Mouse (Mus musculus) urinary bladder, adult 18-20 months (tissue): Measurements from ENCODE around the gene Bsdc1.
"Not testable (repeated sequence)": the region's sequence is repeated elsewhere in the genome, so short reads cannot be mapped to it uniquely, and the experiment has no call there.

Source experiments
- DNase-seq, 2 experiments: peaks; one replicate each; pipeline ENCODE4 v3.0.0; 2022; ENCODE audit warnings: low spot score in 2 of 2, mixed read lengths in 2 of 2

Gene Bsdc1

DNA sequence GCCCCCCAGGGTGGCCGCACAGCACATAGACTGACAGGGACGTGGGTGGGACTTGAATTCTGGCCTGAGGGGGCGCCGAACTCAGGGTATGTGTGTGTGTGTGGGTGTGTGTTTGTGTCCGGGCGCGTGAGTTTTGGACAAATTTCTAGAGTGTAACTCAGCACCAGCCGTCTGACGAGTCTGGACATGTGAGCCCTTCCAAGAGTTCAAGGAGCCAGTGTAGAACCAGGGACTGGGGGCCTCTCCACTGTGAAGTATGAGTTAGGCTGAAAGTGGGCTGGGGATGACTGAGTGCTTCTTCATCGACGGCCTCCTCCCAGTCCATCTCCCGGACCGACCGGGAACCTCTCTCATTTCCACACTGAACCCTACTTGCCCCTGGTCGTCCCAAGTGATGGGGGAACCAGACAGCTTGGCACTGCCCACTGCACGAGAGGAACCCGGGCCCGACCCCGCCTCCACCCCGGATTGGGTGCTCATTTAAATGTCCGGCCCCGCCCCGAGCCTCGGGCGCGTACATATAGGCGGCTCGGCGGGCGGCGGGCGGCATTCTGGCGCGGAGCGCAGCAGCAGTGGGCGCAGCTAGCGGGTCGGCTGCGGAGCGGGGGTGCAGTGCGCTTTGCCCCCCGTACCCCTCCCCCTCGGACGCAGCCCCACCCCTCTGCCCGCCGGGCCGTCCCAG is 51.8 kb downstream of the Bsdc1 start, which contains the start of gene Marcksl1:
Gene Marcksl1, plus strand, starts transcription at position 496 of the 682 bp plus-strand sequence.
- peak; percentile 78 to 89 for DNase-seq

DNA sequence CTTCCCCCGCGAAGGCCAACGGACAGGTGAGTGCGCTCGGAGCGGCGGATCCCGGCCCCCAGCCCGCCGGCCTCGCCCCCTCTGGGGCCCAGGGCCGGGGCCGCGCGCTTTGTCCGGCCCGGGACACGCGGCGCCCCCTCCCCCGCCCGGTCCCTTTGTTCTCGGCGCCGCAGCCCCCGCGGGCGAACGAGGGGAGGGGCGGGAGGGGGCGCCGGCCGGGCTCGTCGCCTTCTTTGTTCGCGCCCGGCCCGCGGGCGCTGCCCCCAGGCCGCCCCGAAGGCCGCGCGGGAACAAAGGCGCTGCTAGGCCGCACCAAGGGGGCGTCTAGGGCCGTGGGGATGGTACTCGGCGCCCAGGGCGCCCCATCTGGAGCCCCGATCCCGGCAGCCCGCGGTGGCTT is 52.5 kb downstream of the Bsdc1 start:
- DNase-seq = peak in 1 of 2 experiments; percentile 44

DNA sequence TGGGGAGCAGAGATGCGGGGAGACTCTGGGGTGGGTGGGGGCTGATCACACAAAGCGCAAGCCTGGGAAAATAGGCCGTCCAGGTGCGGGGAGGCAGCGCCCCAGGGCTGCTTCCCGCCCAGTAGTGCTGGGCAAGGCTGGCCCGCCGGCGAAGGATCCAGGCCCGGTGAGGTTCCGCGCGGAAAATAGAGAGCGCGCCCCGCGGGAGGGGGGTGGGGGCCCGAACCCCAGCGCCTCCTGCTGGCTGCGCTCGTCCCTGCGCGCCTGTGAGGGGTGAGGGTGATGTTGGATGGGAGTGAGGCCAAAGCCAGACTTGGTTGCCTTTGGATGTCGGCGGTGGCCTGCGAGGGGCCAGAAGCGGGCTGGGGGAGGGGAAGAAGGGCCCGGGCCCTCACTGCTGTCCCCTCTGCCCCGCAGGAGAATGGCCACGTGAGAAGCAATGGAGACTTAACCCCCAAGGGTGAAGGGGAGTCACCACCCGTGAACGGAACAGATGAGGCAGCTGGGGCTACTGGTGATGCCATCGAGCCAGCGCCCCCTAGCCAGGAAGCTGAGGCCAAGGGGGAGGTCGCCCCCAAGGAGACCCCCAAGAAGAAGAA is 53.0 kb downstream of the Bsdc1 start:
- peak in 1 of 2 experiments; percentile 60 for DNase-seq

DNA sequence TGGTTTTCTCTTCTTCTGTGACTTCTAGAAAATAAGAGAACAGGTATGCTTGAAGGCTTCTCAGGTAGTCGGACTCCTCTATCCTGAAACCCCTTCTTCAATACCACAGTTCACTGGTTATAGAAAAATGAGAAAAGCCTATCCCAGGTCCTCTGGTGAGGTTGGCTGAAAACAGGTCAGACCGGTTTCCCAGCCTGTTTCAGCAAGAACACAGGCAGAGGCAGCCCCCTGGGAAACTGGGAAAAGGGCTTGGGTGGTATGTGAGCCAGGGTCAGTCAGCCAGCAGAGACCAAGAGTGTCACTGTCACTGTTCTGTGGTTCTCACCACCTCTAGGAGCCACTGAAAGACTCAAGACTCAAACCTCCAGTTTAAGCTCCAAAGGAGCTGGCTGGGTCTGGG is 55.5 kb downstream of the Bsdc1 start:
- DNase-seq = peak; percentile 46 to 71

DNA sequence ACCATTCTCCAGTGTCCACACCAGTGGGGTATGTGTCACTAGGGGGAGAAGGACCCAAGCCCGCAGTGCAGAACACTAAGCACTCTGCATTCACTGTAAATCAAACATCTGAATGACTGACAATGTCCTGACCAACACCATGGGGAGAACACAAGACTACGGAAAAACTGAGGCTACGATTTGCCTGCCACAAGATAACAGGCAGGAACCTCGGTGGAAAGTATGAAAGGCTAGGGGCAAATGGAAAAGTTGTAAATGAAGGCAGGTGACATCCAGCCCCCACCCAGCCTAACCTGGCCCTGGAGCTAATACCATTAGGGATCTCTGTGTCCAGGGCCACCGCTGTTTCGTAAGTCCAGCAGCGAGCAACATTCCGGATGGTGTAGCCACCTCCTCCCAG is 57.1 kb downstream of the Bsdc1 start:
- no peak for DNase-seq

DNA sequence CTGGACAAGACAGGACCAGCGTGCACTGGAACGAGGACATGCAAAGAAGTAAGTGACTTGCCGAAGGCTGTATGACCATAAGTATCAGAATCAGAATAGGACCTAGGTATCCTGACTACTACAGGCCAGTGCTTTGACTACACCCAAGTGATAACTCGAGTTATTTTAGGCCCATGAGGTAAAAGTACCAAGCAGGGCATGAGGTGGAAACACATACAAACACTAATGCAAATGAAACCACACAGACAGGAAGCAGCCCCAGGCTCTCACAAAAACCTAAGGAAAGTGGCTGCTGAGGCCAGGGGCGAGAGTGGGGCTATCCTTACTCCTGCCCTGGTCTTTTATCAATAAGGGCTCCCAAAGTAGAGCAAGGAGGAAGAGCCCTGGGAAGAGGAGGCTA is 64.0 kb downstream of the Bsdc1 start:
- DNase-seq = no peak

DNA sequence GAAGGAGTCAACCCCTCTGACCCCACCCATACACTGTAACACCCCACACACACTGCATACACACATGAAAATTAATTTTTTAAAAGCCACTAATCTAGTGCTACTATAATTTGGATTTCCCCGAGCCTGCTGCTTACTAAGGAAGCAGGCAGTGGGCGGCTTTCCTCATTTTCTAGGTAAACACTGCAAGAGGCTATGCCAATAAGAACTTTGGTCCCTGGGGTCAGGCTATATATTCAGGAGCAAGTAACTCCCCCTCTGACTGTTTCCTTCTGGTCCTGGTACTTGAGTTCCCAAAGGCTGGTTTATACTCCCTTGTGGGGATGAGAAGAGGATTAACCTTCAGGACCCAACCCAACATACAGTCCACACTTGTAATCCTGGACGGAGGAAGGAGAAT is 64.5 kb downstream of the Bsdc1 start:
- no peak for DNase-seq

DNA sequence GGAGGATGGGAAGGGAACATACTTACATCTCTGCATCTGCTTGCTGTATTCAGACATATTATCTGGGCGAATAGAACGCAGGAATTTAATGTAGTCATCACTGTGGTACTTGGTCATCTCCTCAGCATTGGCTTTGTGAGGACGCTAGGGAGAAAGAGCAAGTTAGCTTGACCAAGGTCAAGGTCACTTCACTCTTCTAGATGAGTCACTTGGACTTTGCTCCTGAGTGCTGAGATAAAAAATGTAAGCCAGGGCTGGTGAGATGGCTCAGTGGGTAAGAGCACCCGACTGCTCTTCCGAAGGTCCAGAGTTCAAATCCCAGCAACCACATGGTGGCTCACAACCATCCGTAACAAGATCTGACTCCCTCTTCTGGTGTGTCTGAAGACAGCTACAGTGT is 67.5 kb downstream of the Bsdc1 start:
- not testable (repeated sequence) for DNase-seq
